Mouse (Mus musculus): ENCODE results near the gene Sik2. TPM values are rescaled to one million over a fixed set of nuclear protein-coding genes. Genes with fewer than 3 reads are reported as not detected.

Sik2 gene
- total and polyA plus RNA-seq, 3 experiments = 1.9 to 8.2 (median 6.0) TPM

GRCm38 (mm10) chr9:51032291-51032690, 23.4 kb upstream of the Sik2 start:
- dilution Hi-C loops (cut with MboI; ENCODE audit: extremely low pct_ligation_motif_present, extremely low pct_unique_long_range_greater_than_20kb, low sequenced_read_pairs) = no loop called here
- in situ Hi-C loops (cut with MboI; ENCODE audit: low pct_ligation_motif_present, low pct_unique_long_range_greater_than_20kb, low sequenced_read_pairs) = no loop called here
- no peak overlapping the region for H3K4me3 ChIP-seq (replicated peaks in 1 of 3; ENCODE audit: low read depth in 2 of 3, low read length in 2 of 3, poor library complexity in 1 of 3)
- H3K27ac ChIP-seq (ENCODE audit: insufficient read depth, low read depth) = peak overlapping the region; percentile 74
- H3K9ac ChIP-seq (ENCODE audit: insufficient read depth, low read depth) = peak overlapping the region; percentile 19
- peaks cover 13 to 52% of the 10 kb centered on the region in 2 experiments; a peak in 3 of 4 replicates for H3K4me1 ChIP-seq (ENCODE audit: control insufficient read depth in 1 of 2, insufficient read depth in 2 of 2)
- no peaks in the 10 kb centered on the region for H3K9me3 ChIP-seq (replicated peaks; ENCODE audit: low read length)
- DNase-seq (ENCODE audit: extremely low read depth) = peak; percentile 9
- H3K36me3 ChIP-seq (replicated peaks in 1 of 2; ENCODE audit: control insufficient read depth in 1 of 2, insufficient read depth in 1 of 2, low read length in 1 of 2) = no peaks in the 10 kb centered on the region
- peak overlapping the region; percentile 74 for H3K4me2 ChIP-seq (ENCODE audit: insufficient read depth, low read depth, poor library complexity, severe bottlenecking)
- no peaks in the 10 kb centered on the region for H3K79me2 ChIP-seq (replicated peaks; ENCODE audit: control insufficient read depth, extremely low read depth, insufficient read depth, poor library complexity, severe bottlenecking)
- no peak for TF ChIP-seq E2F4 (IDR thresholded peaks at IDR 0.05; ENCODE audit: insufficient replicate concordance, low read depth, low read length)
- no peak for TF ChIP-seq ETS1 (conservative IDR thresholded peaks at IDR 0.05; ENCODE audit: low read depth, low read length)
- TF ChIP-seq NRF1 (IDR thresholded peaks at IDR 0.05; ENCODE audit: low read depth, low read length) = no peak
- TF ChIP-seq MYC (IDR thresholded peaks at IDR 0.05; ENCODE audit: low read depth, low read length) = no peak
- TF ChIP-seq SMC3 (IDR thresholded peaks at IDR 0.05; ENCODE audit: low read depth, low read length) = no peak
- TF ChIP-seq ZNF384 (IDR thresholded peaks at IDR 0.05; ENCODE audit: low read depth, low read length) = no peak
- TF ChIP-seq CHD1 (IDR thresholded peaks at IDR 0.05; ENCODE audit: low read depth, low read length) = no peak
- no peak for TF ChIP-seq ZMIZ1 (IDR thresholded peaks at IDR 0.05; ENCODE audit: low read depth, low read length)
- TF ChIP-seq PAX5 (IDR thresholded peaks at IDR 0.05; ENCODE audit: low read length) = no peak
- no peak for TF ChIP-seq RCOR1 (conservative IDR thresholded peaks at IDR 0.05; ENCODE audit: low read depth, low read length)
- TF ChIP-seq MAFK (IDR thresholded peaks at IDR 0.05; ENCODE audit: insufficient replicate concordance, low read length) = no peak
- no peaks in the 10 kb centered on the region for H3K27me3 ChIP-seq (replicated peaks)

GRCm38 (mm10) chr9:51031603-51032002, 22.7 kb upstream of the Sik2 start:
- Histone ChIP-seq H3K36me3 (replicated peaks in 1 of 2; ENCODE audit: control insufficient read depth in 1 of 2, insufficient read depth in 1 of 2, low read length in 1 of 2) (no peaks in the 10 kb centered on the region), H3K4me3 (replicated peaks in 1 of 3; ENCODE audit: low read depth in 2 of 3, low read length in 2 of 3, poor library complexity in 1 of 3) (no peak overlapping the region), H3K27me3 (replicated peaks) (no peaks in the 10 kb centered on the region), H3K79me2 (replicated peaks; ENCODE audit: control insufficient read depth, extremely low read depth, insufficient read depth, poor library complexity, severe bottlenecking) (no peaks in the 10 kb centered on the region), H3K4me1 (ENCODE audit: control insufficient read depth in 1 of 2, insufficient read depth in 2 of 2) (peaks cover 13 to 52% of the 10 kb centered on the region in 2 experiments; a peak in 3 of 4 replicates), H3K9me3 (replicated peaks; ENCODE audit: low read length) (no peaks in the 10 kb centered on the region), H3K4me2 (ENCODE audit: insufficient read depth, low read depth, poor library complexity, severe bottlenecking) (peak overlapping the region; percentile 74), H3K27ac (ENCODE audit: insufficient read depth, low read depth) (peak overlapping the region; percentile 74), H3K9ac (ENCODE audit: insufficient read depth, low read depth) (no peak overlapping the region)
- peak; percentile 20 for DNase-seq (ENCODE audit: extremely low read depth)
- TF ChIP-seq IRF4 (IDR thresholded peaks at IDR 0.05; ENCODE audit: low read depth, low read length) (0 out of 2 replicates have a peak, but pooled peaks have one; percentile 17), JUN (IDR thresholded peaks at IDR 0.05; ENCODE audit: insufficient read depth, low read depth, low read length) (peak; percentile 42), POLR2AphosphoS2 (IDR thresholded peaks at IDR 0.05; ENCODE audit: low read depth, low read length) (no peak), MEF2A (IDR thresholded peaks at IDR 0.05; ENCODE audit: borderline replicate concordance, low read depth, low read length) (peak; percentile 72; the same call in 1 of the 2 replicates)
- dilution Hi-C loops (cut with MboI; ENCODE audit: extremely low pct_ligation_motif_present, extremely low pct_unique_long_range_greater_than_20kb, low sequenced_read_pairs) = no loop called here
- in situ Hi-C loops (cut with MboI; ENCODE audit: low pct_ligation_motif_present, low pct_unique_long_range_greater_than_20kb, low sequenced_read_pairs) = no loop called here
